Mouse (Mus musculus): ENCODE results near the gene Erg. TPM values are rescaled to one million over a fixed set of nuclear protein-coding genes. Genes with fewer than 3 reads are reported as not detected.
A peak's percentile ranks its signal among the peaks of the same experiment; 100 is the strongest.

Gene Erg
- polyA plus RNA-seq, 1 experiment from 2014 or later, result 7.6 TPM

DNA sequence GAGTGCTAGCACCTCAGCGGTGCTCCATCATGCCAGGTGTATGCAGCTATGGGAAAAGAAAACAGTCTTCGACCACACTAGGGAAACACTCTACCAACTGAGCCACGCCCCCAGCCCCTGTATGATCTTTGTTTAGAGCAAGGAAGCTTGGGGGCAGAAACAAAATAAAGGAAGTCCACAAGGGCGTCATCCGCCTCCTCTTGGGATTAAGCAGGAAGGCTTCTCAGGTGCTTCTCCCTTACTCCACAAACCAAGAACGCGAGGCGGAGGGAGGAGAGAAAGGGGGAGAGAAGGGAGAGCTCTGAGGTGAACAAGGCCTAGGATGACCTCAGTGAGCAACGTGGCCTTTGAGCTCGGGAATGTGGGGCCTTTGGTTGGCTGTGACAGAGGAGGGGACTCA, 241.4 kb downstream of the Erg start:
- Histone ChIP-seq H3K27ac (replicated peaks) (no peak overlapping the region), H3K9ac (no peak overlapping the region), H3K27me3 (replicated peaks) (no peaks in the 10 kb centered on the region), H3K4me3 (no peak overlapping the region), H3K36me3 (no peaks in the 10 kb centered on the region), H3K4me1 (peaks cover 52% of the 10 kb centered on the region), H3K4me2 (no peak overlapping the region), H3K9me3 (no peaks in the 10 kb centered on the region)
- WGBS, result 60% methylated on average over 10 of the region's 10 CpGs
- ATAC-seq (ENCODE audit: extremely low read depth, insufficient number of reproducible peaks, low FRiP score, low TSS enrichment), result no peak

DNA sequence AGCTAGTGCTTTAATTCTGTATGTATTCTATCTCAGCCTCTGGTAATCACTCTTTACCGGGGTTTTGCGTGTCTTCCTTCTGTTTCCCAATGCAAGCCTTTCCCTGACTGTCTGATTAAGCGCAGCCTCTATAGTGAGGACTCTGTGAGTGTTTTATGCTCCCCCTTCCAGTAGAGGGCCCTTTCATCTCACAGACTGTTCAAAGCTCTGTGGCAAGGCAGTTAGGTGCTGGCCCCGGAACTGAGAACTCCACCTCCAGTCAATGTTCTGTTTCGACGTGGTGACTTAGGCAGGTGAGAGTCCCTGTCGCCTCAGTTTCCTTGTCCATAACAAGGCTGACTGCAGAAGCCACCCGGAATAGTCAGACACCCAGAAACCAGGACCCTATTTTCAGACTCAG, 244.4 kb downstream of the Erg start:
- WGBS, result 58% methylated on average over 8 of the region's 8 CpGs
- no peak for ATAC-seq (ENCODE audit: extremely low read depth, insufficient number of reproducible peaks, low FRiP score, low TSS enrichment)
- Histone ChIP-seq H3K4me1 (peaks cover 30% of the 10 kb centered on the region), H3K27me3 (replicated peaks) (no peaks in the 10 kb centered on the region), H3K4me2 (0 out of 2 replicates have a peak overlapping the region, but pooled peaks have one; percentile 57), H3K9ac (no peak overlapping the region), H3K9me3 (no peaks in the 10 kb centered on the region), H3K36me3 (no peaks in the 10 kb centered on the region), H3K4me3 (no peak overlapping the region), H3K27ac (replicated peaks) (no peak overlapping the region)

DNA sequence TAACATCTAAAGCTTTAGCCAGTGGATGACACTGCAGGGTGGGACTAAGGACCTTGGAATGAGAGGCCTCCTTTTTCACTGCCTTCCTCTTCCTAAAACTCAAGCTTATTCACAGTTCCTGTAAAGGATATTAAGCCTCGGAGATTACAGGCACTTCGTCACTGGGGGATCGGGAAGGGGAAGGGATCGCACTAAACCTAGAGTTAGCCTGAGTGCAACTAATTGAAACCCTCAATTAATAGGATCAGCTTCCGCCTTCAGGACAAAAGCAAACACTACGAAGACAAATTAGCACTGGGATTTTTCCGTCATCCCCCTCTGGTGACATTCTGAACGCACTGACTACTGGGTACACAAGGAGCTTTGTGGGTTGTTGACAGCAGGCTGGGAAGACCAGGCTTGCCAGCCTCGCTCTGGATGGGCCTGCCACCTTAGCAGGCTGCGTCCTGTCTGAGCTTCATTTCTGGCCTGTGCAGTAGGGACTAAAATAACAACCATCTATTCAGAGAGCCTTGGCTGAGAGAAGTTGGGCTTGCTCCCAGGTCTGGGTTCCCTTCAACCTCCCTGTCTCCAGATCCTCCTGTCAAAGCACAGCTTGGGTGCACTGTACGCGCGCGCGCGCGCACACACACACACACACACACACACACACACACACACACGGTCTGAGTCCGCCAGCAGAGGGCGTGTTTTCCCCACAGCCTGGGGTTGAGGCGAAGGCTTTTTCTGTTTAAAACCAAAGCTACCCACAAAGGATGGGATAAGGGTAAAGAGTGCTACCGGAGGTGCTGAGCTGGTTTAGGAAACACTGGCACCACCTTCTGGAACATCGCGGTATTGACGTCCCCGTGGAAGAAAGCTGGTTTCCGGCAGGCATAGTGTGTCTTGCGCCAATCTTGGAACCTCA, 245.3 kb downstream of the Erg start:
- Histone ChIP-seq H3K27me3 (replicated peaks) (no peaks in the 10 kb centered on the region), H3K9me3 (no peaks in the 10 kb centered on the region), H3K4me1 (peaks cover 21% of the 10 kb centered on the region), H3K27ac (replicated peaks) (peak overlapping the region; percentile 73), H3K9ac (peak overlapping the region; percentile 52; the same call in 1 of the 2 replicates), H3K4me3 (peak overlapping the region; percentile 17; the same call in 1 of the 2 replicates), H3K4me2 (peak overlapping the region; percentile 57), H3K36me3 (no peaks in the 10 kb centered on the region)
- ATAC-seq (ENCODE audit: extremely low read depth, insufficient number of reproducible peaks, low FRiP score, low TSS enrichment), result peak; percentile 34; the same call in 1 of the 2 replicates
- WGBS, result 26% methylated on average over 28 of the region's 28 CpGs

DNA sequence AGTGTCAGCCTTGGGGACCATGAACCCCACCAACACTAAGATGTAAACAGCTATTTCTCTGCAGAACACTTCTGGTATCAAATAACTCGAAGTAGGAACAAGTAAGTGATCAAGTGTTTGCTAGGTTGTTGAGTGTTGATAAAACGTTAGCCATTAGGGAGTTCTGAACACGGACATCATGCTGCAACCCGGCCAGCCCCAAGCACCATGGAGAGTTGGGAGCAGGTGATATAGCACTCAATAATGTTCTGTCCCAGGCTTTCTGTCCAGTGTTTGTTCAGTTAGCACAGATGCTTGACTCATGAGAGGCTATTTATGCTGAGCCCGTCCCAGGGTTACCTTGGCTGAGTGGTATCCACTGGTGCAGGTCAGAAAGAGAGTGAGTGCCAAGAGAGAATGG, 254.2 kb downstream of the Erg start:
- ATAC-seq (ENCODE audit: extremely low read depth, insufficient number of reproducible peaks, low FRiP score, low TSS enrichment), result no peak
- Histone ChIP-seq H3K4me2 (no peak overlapping the region), H3K27me3 (replicated peaks) (no peaks in the 10 kb centered on the region), H3K27ac (replicated peaks) (no peak overlapping the region), H3K36me3 (no peaks in the 10 kb centered on the region), H3K4me1 (no peaks in the 10 kb centered on the region), H3K9me3 (no peaks in the 10 kb centered on the region), H3K4me3 (no peak overlapping the region), H3K9ac (no peak overlapping the region)
- 68% methylated on average over 5 of the region's 5 CpGs for WGBS

DNA sequence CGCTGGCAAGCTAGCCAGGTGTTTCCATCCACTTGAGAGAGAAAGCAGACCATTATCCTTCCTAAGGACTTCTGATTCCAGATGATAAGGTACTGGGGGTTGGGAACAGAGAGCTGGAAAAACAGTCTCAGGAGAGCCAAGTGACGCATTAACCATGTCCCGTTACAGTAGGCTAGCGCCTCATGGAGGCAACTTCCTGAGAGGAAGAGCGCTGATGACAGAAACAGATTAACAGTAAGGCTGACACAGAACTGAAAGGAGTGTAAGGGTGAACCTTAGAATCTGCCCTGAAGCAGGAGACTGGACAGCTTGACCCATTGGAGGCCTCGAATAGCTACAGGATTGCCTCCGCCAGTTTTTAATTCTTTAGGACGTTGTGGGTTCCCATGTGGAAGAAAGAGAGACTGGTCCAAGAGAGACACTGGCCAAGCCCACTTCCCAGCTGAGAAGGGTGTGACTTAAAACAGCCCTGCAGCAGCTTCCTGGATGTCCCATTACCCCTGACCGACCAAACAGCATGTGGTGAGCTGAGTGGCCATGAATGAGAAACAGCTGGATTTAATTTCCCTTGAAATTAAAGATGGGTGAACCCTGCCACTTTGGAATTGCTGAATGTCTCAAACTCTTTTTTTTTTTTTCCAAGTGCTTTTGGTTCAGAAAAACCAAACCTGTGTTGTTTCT, 264.3 kb downstream of the Erg start:
- no peak overlapping the region for H3K4me3 ChIP-seq
- no peaks in the 10 kb centered on the region for H3K36me3 ChIP-seq
- 41% methylated on average over 9 of the region's 9 CpGs for WGBS
- H3K4me2 ChIP-seq, result no peak overlapping the region
- H3K9ac ChIP-seq, result no peak overlapping the region
- ATAC-seq (ENCODE audit: extremely low read depth, insufficient number of reproducible peaks, low FRiP score, low TSS enrichment), result no peak
- no peaks in the 10 kb centered on the region for H3K27me3 ChIP-seq (replicated peaks)
- 0 out of 2 replicates have a peak, but pooled peaks cover 3% of the 10 kb centered on the region for H3K4me1 ChIP-seq
- no peaks in the 10 kb centered on the region for H3K9me3 ChIP-seq
- no peak overlapping the region; the same call in 1 of the 2 replicates for H3K27ac ChIP-seq (replicated peaks)

Other genes with a start within 250 kb of the Erg start
- 44.9 and 47.7 TPM in 2 replicates for gene Ets2, start 115.5 kb upstream of the Erg start, polyA plus RNA-seq (2015; fragmentation: Nextera tagmentation; extraction: Ambion mirVana)